Mouse (Mus musculus): ENCODE measurements around the gene Fsd2. TPM values are rescaled to one million over a fixed set of nuclear protein-coding genes. Genes with fewer than 3 reads are reported as not detected.
A peak's percentile ranks its signal among the peaks of the same experiment; 100 is the strongest.

Gene Fsd2
- polyA plus RNA-seq, 1 experiment from 2014 or later = 0.04 TPM

GRCm38 (mm10) chr7:81563506-81564015 is 3.2 kb downstream of the Fsd2 start:
- no peaks in the 10 kb centered on the region for H3K36me3 ChIP-seq (ENCODE audit: insufficient read depth, low read length)
- DNase-seq (ENCODE audit: low spot score) (no peak), ATAC-seq (replicated peaks; ENCODE audit: low FRiP score, low read depth) (no peak)
- H3K27ac ChIP-seq = no peak overlapping the region
- TF ChIP-seq CTCF (IDR thresholded peaks at IDR 0.05; ENCODE audit: low read depth) = no peak
- 75% methylated on average over 4 of the region's 4 CpGs for WGBS
- H3K9ac ChIP-seq (ENCODE audit: low read depth, low read length) = no peak overlapping the region
- H3K27me3 ChIP-seq (ENCODE audit: insufficient read depth, low read length) = no peaks in the 10 kb centered on the region
- no peaks in the 10 kb centered on the region for H3K4me1 ChIP-seq (replicated peaks; ENCODE audit: insufficient read depth, low read length)
- no peak overlapping the region for H3K4me2 ChIP-seq (ENCODE audit: low read length)
- H3K9me3 ChIP-seq (replicated peaks; ENCODE audit: low read length) = no peaks in the 10 kb centered on the region
- H3K4me3 ChIP-seq (replicated peaks; ENCODE audit: low read depth, low read length) = no peak overlapping the region

- no peak for DNase-seq (ENCODE audit: low spot score)
- H3K4me3 ChIP-seq (replicated peaks; ENCODE audit: low read depth, low read length) = no peak overlapping the region
- no peak overlapping the region for H3K4me2 ChIP-seq (ENCODE audit: low read length)
- H3K9me3 ChIP-seq (replicated peaks; ENCODE audit: low read length) = no peaks in the 10 kb centered on the region
- ATAC-seq (replicated peaks; ENCODE audit: low FRiP score, low read depth) = no peak
- H3K27ac ChIP-seq = no peak overlapping the region
- no peaks in the 10 kb centered on the region for H3K27me3 ChIP-seq (ENCODE audit: insufficient read depth, low read length)
- TF ChIP-seq CTCF (IDR thresholded peaks at IDR 0.05; ENCODE audit: low read depth) = no peak
- H3K4me1 ChIP-seq (replicated peaks; ENCODE audit: insufficient read depth, low read length) = no peaks in the 10 kb centered on the region
- 83% methylated on average over 5 of the region's 5 CpGs for WGBS
- H3K9ac ChIP-seq (ENCODE audit: low read depth, low read length) = no peak overlapping the region
- no peaks in the 10 kb centered on the region for H3K36me3 ChIP-seq (ENCODE audit: insufficient read depth, low read length)
These were observed 5.5 kb downstream of the Fsd2 start for GRCm38 (mm10) chr7:81561211-81561610.

GRCm38 (mm10) chr7:81560101-81561049 is 6.4 kb downstream of the Fsd2 start:
- no peak for TF ChIP-seq CTCF (IDR thresholded peaks at IDR 0.05; ENCODE audit: low read depth)
- Histone ChIP-seq H3K9ac (ENCODE audit: low read depth, low read length) (no peak overlapping the region), H3K27ac (no peak overlapping the region), H3K4me1 (replicated peaks; ENCODE audit: insufficient read depth, low read length) (no peaks in the 10 kb centered on the region), H3K27me3 (ENCODE audit: insufficient read depth, low read length) (no peaks in the 10 kb centered on the region), H3K36me3 (ENCODE audit: insufficient read depth, low read length) (no peaks in the 10 kb centered on the region), H3K9me3 (replicated peaks; ENCODE audit: low read length) (no peaks in the 10 kb centered on the region), H3K4me3 (replicated peaks; ENCODE audit: low read depth, low read length) (no peak overlapping the region), H3K4me2 (ENCODE audit: low read length) (no peak overlapping the region)
- ATAC-seq (replicated peaks; ENCODE audit: low FRiP score, low read depth) (no peak), DNase-seq (ENCODE audit: low spot score) (no peak)
- 63% methylated on average over 8 of the region's 8 CpGs for WGBS

GRCm38 (mm10) chr7:81559231-81559980 is 7.3 kb downstream of the Fsd2 start:
- no peaks in the 10 kb centered on the region for H3K4me1 ChIP-seq (replicated peaks; ENCODE audit: insufficient read depth, low read length)
- 83% methylated on average over 14 of the region's 14 CpGs for WGBS

DNA sequence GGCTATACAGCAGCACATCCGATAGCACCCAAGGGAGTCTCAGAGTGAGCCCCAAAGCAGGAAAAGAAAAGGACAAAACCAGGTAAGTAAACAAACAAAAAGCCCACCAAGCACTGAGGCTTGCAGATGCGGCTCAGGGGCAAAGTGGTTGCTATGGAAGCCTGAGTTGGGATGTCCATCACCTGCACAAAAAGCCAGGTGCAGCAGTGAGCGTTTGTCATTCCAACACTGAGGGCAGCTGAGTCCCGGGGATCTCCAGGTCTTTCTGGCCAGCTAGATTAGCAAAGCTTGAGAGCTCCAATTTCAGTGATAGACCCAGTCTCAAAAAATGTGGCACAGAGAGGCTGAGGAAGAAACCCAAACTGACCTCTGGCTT is 8.8 kb downstream of the Fsd2 start:
- no peak for ATAC-seq (replicated peaks; ENCODE audit: low FRiP score, low read depth)
- no peaks in the 10 kb centered on the region for H3K9me3 ChIP-seq (replicated peaks; ENCODE audit: low read length)
- WGBS = 66% methylated on average over 4 of the region's 4 CpGs

More at GRCm38 (mm10) chr7:81559231-81559980, 7.3 kb downstream of the Fsd2 start:
- Histone ChIP-seq H3K36me3 (ENCODE audit: insufficient read depth, low read length) (no peaks in the 10 kb centered on the region), H3K9me3 (replicated peaks; ENCODE audit: low read length) (no peaks in the 10 kb centered on the region), H3K27me3 (ENCODE audit: insufficient read depth, low read length) (no peaks in the 10 kb centered on the region), H3K4me2 (ENCODE audit: low read length) (no peak overlapping the region), H3K27ac (no peak overlapping the region), H3K4me3 (replicated peaks; ENCODE audit: low read depth, low read length) (no peak overlapping the region), H3K9ac (ENCODE audit: low read depth, low read length) (no peak overlapping the region)
- ATAC-seq (replicated peaks; ENCODE audit: low FRiP score, low read depth) (no peak), DNase-seq (ENCODE audit: low spot score) (no peak)
- no peak for TF ChIP-seq CTCF (IDR thresholded peaks at IDR 0.05; ENCODE audit: low read depth)

GRCm38 (mm10) chr7:81557252-81557984 is 9.3 kb downstream of the Fsd2 start:
- no peak for TF ChIP-seq CTCF (IDR thresholded peaks at IDR 0.05; ENCODE audit: low read depth)
- no peak for ATAC-seq (replicated peaks; ENCODE audit: low FRiP score, low read depth)

More for the DNA sequence above, 8.8 kb downstream of the Fsd2 start:
- Histone ChIP-seq H3K4me3 (replicated peaks; ENCODE audit: low read depth, low read length) (no peak overlapping the region), H3K27ac (no peak overlapping the region), H3K36me3 (ENCODE audit: insufficient read depth, low read length) (no peaks in the 10 kb centered on the region), H3K9ac (ENCODE audit: low read depth, low read length) (no peak overlapping the region), H3K27me3 (ENCODE audit: insufficient read depth, low read length) (no peaks in the 10 kb centered on the region), H3K4me1 (replicated peaks; ENCODE audit: insufficient read depth, low read length) (no peaks in the 10 kb centered on the region), H3K4me2 (ENCODE audit: low read length) (no peak overlapping the region)
- TF ChIP-seq CTCF (IDR thresholded peaks at IDR 0.05; ENCODE audit: low read depth) = no peak
- DNase-seq (ENCODE audit: low spot score) = no peak

More at GRCm38 (mm10) chr7:81557252-81557984, 9.3 kb downstream of the Fsd2 start:
- no peaks in the 10 kb centered on the region for H3K27me3 ChIP-seq (ENCODE audit: insufficient read depth, low read length)
- H3K27ac ChIP-seq = no peak overlapping the region
- H3K36me3 ChIP-seq (ENCODE audit: insufficient read depth, low read length) = no peaks in the 10 kb centered on the region
- H3K4me2 ChIP-seq (ENCODE audit: low read length) = no peak overlapping the region
- no peak overlapping the region for H3K4me3 ChIP-seq (replicated peaks; ENCODE audit: low read depth, low read length)
- H3K9ac ChIP-seq (ENCODE audit: low read depth, low read length) = no peak overlapping the region
- H3K4me1 ChIP-seq (replicated peaks; ENCODE audit: insufficient read depth, low read length) = no peaks in the 10 kb centered on the region
- no peaks in the 10 kb centered on the region for H3K9me3 ChIP-seq (replicated peaks; ENCODE audit: low read length)
- DNase-seq (ENCODE audit: low spot score) = peak; percentile 6
- 73% methylated on average over 7 of the region's 7 CpGs for WGBS
